In genomic region chr16:16546657-16547056, GRCm38 (mm10) we compare ENCODE assay signal across 23 mouse cellular contexts. TPM values are rescaled to one million over a fixed set of nuclear protein-coding genes. Genes with fewer than 3 reads are reported as not detected.
DNase-seq lines count a peak whose midpoint lies in the region; ATAC-seq and TF ChIP-seq lines count a peak whose summit lies in the region.
"Had no signal": no experiment of that assay in that cellular context is flagged by ENCODE, and none has a peak within 500 bp of the region (broad histone marks: within the 10 kb centered on the region; RNA-seq: fewer than 3 reads in every experiment).

No protein-coding gene starts in this region.

- no peak for ATAC-seq in forebrain, embryonic 15.5 days (replicated peaks)
- peak; percentile 25; the same call in 1 of the 2 replicates for ATAC-seq in hindbrain, embryonic 15.5 days (ENCODE audit: low FRiP score, low read depth)
- ATAC-seq in hindbrain, embryonic 16.5 days: no peak
- ATAC-seq in liver, embryonic 13.5 days (ENCODE audit: low read depth): peak; percentile 48

- H3K4me1 ChIP-seq in forebrain, embryonic 10.5 days: peaks cover 12% of the 10 kb centered on the region
- peaks cover 3% of the 10 kb centered on the region for H3K4me1 ChIP-seq in forebrain, embryonic 15.5 days
- H3K4me1 ChIP-seq in hindbrain, embryonic 15.5 days (replicated peaks): peaks cover 9% of the 10 kb centered on the region; the same call in 1 of the 2 replicates
- H3K4me1 ChIP-seq in hindbrain, embryonic 16.5 days (ENCODE audit: control insufficient read depth, insufficient read depth, low read depth, low read length): no peaks in the 10 kb centered on the region; the same call in 1 of the 2 replicates
- peaks cover 4% of the 10 kb centered on the region for H3K4me1 ChIP-seq in liver, embryonic 13.5 days (replicated peaks)
- peaks cover 4 to 7% of the 10 kb centered on the region in 2 experiments; a peak in 2 of 4 replicates for H3K4me1 ChIP-seq in ES-E14 (ENCODE audit: control insufficient read depth in 2 of 2, insufficient read depth in 2 of 2, low read length in 2 of 2, poor library complexity in 1 of 2)
- H3K4me1 ChIP-seq: limb, embryonic 13.5 days; liver, embryonic 15.5 days had no signal

- no peak overlapping the region for H3K4me3 ChIP-seq in forebrain, embryonic 10.5 days
- no peak overlapping the region for H3K4me3 ChIP-seq in forebrain, embryonic 15.5 days
- H3K4me3 ChIP-seq in hindbrain, embryonic 15.5 days: no peak overlapping the region
- H3K4me3 ChIP-seq in hindbrain, embryonic 16.5 days (ENCODE audit: low read length): no peak overlapping the region
- no peak overlapping the region for H3K4me3 ChIP-seq in liver, embryonic 13.5 days (replicated peaks)
- peak overlapping the region; percentile 9 to 47; a peak in 3 of 4 replicates for H3K4me3 ChIP-seq in ES-E14 (ENCODE audit: insufficient read depth in 1 of 2, low read depth in 1 of 2, low read length in 2 of 2, poor library complexity in 1 of 2, severe bottlenecking in 1 of 2)
- H3K4me3 ChIP-seq: embryonic facial prominence, embryonic 10.5 days; hindbrain, embryonic 13.5 days; limb, embryonic 13.5 days; liver, embryonic 15.5 days had no signal

- no peak overlapping the region for H3K9ac ChIP-seq in forebrain, embryonic 15.5 days (replicated peaks)
- H3K9ac ChIP-seq in hindbrain, embryonic 15.5 days: no peak overlapping the region
- H3K9ac ChIP-seq in hindbrain, embryonic 16.5 days (ENCODE audit: low read depth, low read length): no peak overlapping the region
- no peak overlapping the region for H3K9ac ChIP-seq in liver, embryonic 13.5 days
- no peak overlapping the region for H3K9ac ChIP-seq in ES-E14 (ENCODE audit: insufficient read depth, low read depth, low read length, poor library complexity, severe bottlenecking)
- H3K9ac ChIP-seq: hindbrain, embryonic 13.5 days; limb, embryonic 13.5 days; liver, embryonic 15.5 days had no signal

- DNase-seq in forebrain, embryonic 10.5 days (ENCODE audit: extremely low spot score, low spot score): no peak
- no peak for DNase-seq in liver, embryonic 13.5 days
- no peak for DNase-seq in liver
- DNase-seq in ES-E14 (ENCODE audit: low read depth, low spot score): no peak
- DNase-seq in left cerebral cortex, adult 9 months (ENCODE audit: low spot score in 2 of 2): no peak
- DNase-seq: adrenal gland, postnatal 10 days; cerebellum, postnatal 10 days; gastrocnemius, postnatal 14 days; kidney, adult 18-20 months; kidney, postnatal 14 days; layer of hippocampus, postnatal 36 days; lung, postnatal 4 days; right cerebral cortex, postnatal 14 days; thymus, adult 2 months; thymus, postnatal 4 days had no signal

- H3K4me2 ChIP-seq in forebrain, embryonic 15.5 days (replicated peaks): no peak overlapping the region
- no peak overlapping the region for H3K4me2 ChIP-seq in hindbrain, embryonic 15.5 days
- H3K4me2 ChIP-seq in hindbrain, embryonic 16.5 days (ENCODE audit: low read length): no peak overlapping the region
- no peak overlapping the region for H3K4me2 ChIP-seq in liver, embryonic 13.5 days
- H3K4me2 ChIP-seq: hindbrain, embryonic 13.5 days; limb, embryonic 13.5 days; liver, embryonic 15.5 days had no signal

- H3K36me3 ChIP-seq in forebrain, embryonic 10.5 days (replicated peaks): peaks cover 20% of the 10 kb centered on the region; the same call in 1 of the 2 replicates
- peaks cover 3% of the 10 kb centered on the region; the same call in 1 of the 2 replicates for H3K36me3 ChIP-seq in forebrain, embryonic 15.5 days
- peaks cover 3% of the 10 kb centered on the region; the same call in 1 of the 2 replicates for H3K36me3 ChIP-seq in hindbrain, embryonic 15.5 days
- H3K36me3 ChIP-seq in hindbrain, embryonic 16.5 days (ENCODE audit: control insufficient read depth, insufficient read depth, low read length): peaks cover 2% of the 10 kb centered on the region; the same call in 1 of the 2 replicates
- H3K36me3 ChIP-seq in liver, embryonic 13.5 days: no peaks in the 10 kb centered on the region
- H3K36me3 ChIP-seq in ES-E14 (ENCODE audit: control insufficient read depth, insufficient read depth, low read length, poor library complexity, severe bottlenecking): no peaks in the 10 kb centered on the region
- H3K36me3 ChIP-seq: embryonic facial prominence, embryonic 10.5 days; limb, embryonic 13.5 days; liver, embryonic 15.5 days had no signal

- no peaks in the 10 kb centered on the region for H3K9me3 ChIP-seq in forebrain, embryonic 10.5 days
- no peaks in the 10 kb centered on the region for H3K9me3 ChIP-seq in forebrain, embryonic 15.5 days
- no peaks in the 10 kb centered on the region for H3K9me3 ChIP-seq in hindbrain, embryonic 15.5 days
- H3K9me3 ChIP-seq in hindbrain, embryonic 16.5 days (ENCODE audit: control insufficient read depth, low read length): no peaks in the 10 kb centered on the region
- no peaks in the 10 kb centered on the region for H3K9me3 ChIP-seq in liver, embryonic 13.5 days (replicated peaks)
- H3K9me3 ChIP-seq in ES-E14 (ENCODE audit: control insufficient read depth, insufficient read depth, low read depth, low read length): no peaks in the 10 kb centered on the region
- H3K9me3 ChIP-seq: embryonic facial prominence, embryonic 10.5 days; hindbrain, embryonic 13.5 days; limb, embryonic 13.5 days; liver, embryonic 15.5 days had no signal

- 15% methylated on average over 1 of the region's 1 CpGs for WGBS in forebrain, embryonic 10.5 days
- WGBS in forebrain, embryonic 15.5 days: 19% methylated on average over 1 of the region's 1 CpGs
- 18% methylated on average over 1 of the region's 1 CpGs for WGBS in hindbrain, embryonic 15.5 days
- WGBS in hindbrain, embryonic 16.5 days: 30% methylated on average over 1 of the region's 1 CpGs
- 71% methylated on average over 1 of the region's 1 CpGs for WGBS in liver, embryonic 13.5 days (ENCODE audit: insufficient replicate concordance)

- H3K27me3 ChIP-seq in forebrain, embryonic 10.5 days (ENCODE audit: poor library complexity, severe bottlenecking): no peaks in the 10 kb centered on the region
- H3K27me3 ChIP-seq in forebrain, embryonic 15.5 days: no peaks in the 10 kb centered on the region
- H3K27me3 ChIP-seq in hindbrain, embryonic 15.5 days: no peaks in the 10 kb centered on the region
- H3K27me3 ChIP-seq in hindbrain, embryonic 16.5 days (replicated peaks; ENCODE audit: control insufficient read depth, insufficient read depth, low read length): no peaks in the 10 kb centered on the region
- no peaks in the 10 kb centered on the region for H3K27me3 ChIP-seq in liver, embryonic 13.5 days
- H3K27me3 ChIP-seq: hindbrain, embryonic 13.5 days; limb, embryonic 13.5 days; liver, embryonic 15.5 days had no signal

- peak overlapping the region; percentile 45 for H3K27ac ChIP-seq in forebrain, embryonic 10.5 days
- no peak overlapping the region for H3K27ac ChIP-seq in forebrain, embryonic 15.5 days (replicated peaks)
- no peak overlapping the region for H3K27ac ChIP-seq in hindbrain, embryonic 15.5 days (replicated peaks)
- H3K27ac ChIP-seq in hindbrain, embryonic 16.5 days (ENCODE audit: low read depth, low read length): no peak overlapping the region
- no peak overlapping the region for H3K27ac ChIP-seq in liver, embryonic 13.5 days
- no peak overlapping the region for H3K27ac ChIP-seq in ES-E14 (ENCODE audit: insufficient read depth, low read depth, low read length, poor library complexity, severe bottlenecking)
- H3K27ac ChIP-seq: embryonic facial prominence, embryonic 10.5 days; hindbrain, embryonic 13.5 days; limb, embryonic 13.5 days; liver, embryonic 15.5 days; stomach, postnatal 0 days had no signal

- in situ Hi-C loops in ES-E14 (cut with MboI; ENCODE audit: low sequenced_read_pairs in 2 of 2, unreplicated experiment in 2 of 2): no loop called here

TF ChIP-seq in ES-E14, 5 proteins besides CTCF, POLR2A, EP300 and RAD21:
- TF ChIP-seq ZC3H11A (IDR thresholded peaks at IDR 0.05; ENCODE audit: borderline replicate concordance, low read depth, low read length) (no peak), HCFC1 (IDR thresholded peaks at IDR 0.05; ENCODE audit: borderline replicate concordance, insufficient read depth, low read length) (no peak), CHD2 (IDR thresholded peaks at IDR 0.05; ENCODE audit: low read depth, low read length) (no peak)

RNA-seq across cellular contexts. Expression of gene Fgd4, which starts 53.7 kb away (rescaled TPM):
- 13.5 and 14.5 TPM in 2 replicates for polyA plus RNA-seq in forebrain, embryonic 10.5 days (2016; fragmentation: Nextera tagmentation; extraction: Ambion mirVana)
- 27.1 TPM in 2 replicates for polyA plus RNA-seq in forebrain, embryonic 15.5 days (2015; fragmentation: Nextera tagmentation; extraction: Ambion mirVana)
- 19.3 and 19.9 TPM in 2 replicates for polyA plus RNA-seq in hindbrain, embryonic 15.5 days (2015; fragmentation: Nextera tagmentation; extraction: Ambion mirVana)
- 15.8 and 16.7 TPM in 2 replicates for polyA plus RNA-seq in hindbrain, embryonic 16.5 days (2015; fragmentation: Nextera tagmentation; extraction: Ambion mirVana)
- 1.7 and 1.9 TPM in 2 replicates for polyA plus RNA-seq in liver, embryonic 13.5 days (2015; fragmentation: Nextera tagmentation; extraction: Ambion mirVana)
- 34.9 and 45.2 TPM in 2 replicates for total RNA-seq in ES-E14 (2012; rRNA removed)

Comparison
In these comparisons a context has a peak if more than half of its experiments do, and no peak if none do; other contexts are left out.
1. ATAC-seq: peak in hindbrain, embryonic 15.5 days (single experiment) and liver, embryonic 13.5 days (single experiment); none in forebrain, embryonic 15.5 days (single experiment) and hindbrain, embryonic 16.5 days (single experiment).
2. H3K4me3 ChIP-seq: peak in ES-E14 (2 of 2); none in forebrain, embryonic 10.5 days (single experiment), forebrain, embryonic 15.5 days (single experiment), hindbrain, embryonic 15.5 days (single experiment), hindbrain, embryonic 16.5 days (single experiment) and liver, embryonic 13.5 days (single experiment).